Mouse (Mus musculus) liver, adult 2 months (tissue): ENCODE measurements at regions not wholly inside any gene's neighbourhood (a gene's known extent, or its start where the extent isn't known, plus 50 kb on each side); places are given as distances from the start of the nearest gene placed in this dataset.

ENCODE experiments used
- CTCF ChIP-seq: fragments of 200-500 bp; IDR thresholded peaks from 2 replicates; pipeline ENCODE4 v1.5.1; 2011; ENCODE audit warnings: low read depth, low read length, control low read depth
- POLR2A ChIP-seq: fragments of 200-500 bp; IDR thresholded peaks from 2 replicates; pipeline ENCODE4 v1.6.1; 2011; ENCODE audit warnings: low read length, control low read depth; ENCODE audit not compliant: insufficient read depth; ENCODE audit errors: extremely low read depth

DNA sequence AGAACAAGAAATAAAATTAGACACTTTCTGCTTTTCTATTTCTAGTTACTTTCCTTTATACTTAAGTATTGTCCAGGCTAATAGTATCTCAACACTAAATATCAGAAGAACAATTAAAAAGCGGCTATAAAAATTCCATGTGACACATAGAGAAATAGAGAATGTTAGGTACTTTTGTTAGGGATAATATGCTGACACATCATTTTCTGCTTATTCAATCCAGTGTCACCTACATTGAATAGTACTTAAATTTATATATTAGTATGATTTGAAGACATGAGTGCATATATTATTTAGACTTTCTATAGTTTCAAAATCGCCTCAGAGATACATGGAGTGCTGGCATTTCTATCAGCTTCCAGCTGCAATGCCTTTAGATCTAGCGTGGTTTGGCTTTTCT is 267.1 kb upstream of the Usp25 start:
- TF ChIP-seq POLR2A (no peak), CTCF (no peak)
